Mouse (Mus musculus): ENCODE results near the gene Olfr685. TPM values are rescaled to one million over a fixed set of nuclear protein-coding genes. Genes with fewer than 3 reads are reported as not detected.

The Olfr685 gene
- polyA plus RNA-seq (2016; fragmentation: Nextera tagmentation; extraction: Ambion mirVana), result not detected in 2 replicates

- no peak within 1 kb of the TSS for H3K4me3 ChIP-seq
- 86% methylated on average over 1 of the region's 1 CpGs for WGBS
- no peak for DNase-seq (ENCODE audit: extremely low spot score, low spot score)
- H3K27ac ChIP-seq, result no peak within 1 kb of the TSS
- H3K4me1 ChIP-seq, result no peaks in the 10 kb centered on the region
- H3K9me3 ChIP-seq, result no peaks in the 10 kb centered on the region
- no peaks in the 10 kb centered on the region for H3K36me3 ChIP-seq (replicated peaks)
- H3K27me3 ChIP-seq (ENCODE audit: poor library complexity, severe bottlenecking), result no peaks in the 10 kb centered on the region
These were observed at the start of gene Olfr685 for GRCm38 (mm10) chr7:105185912-105186311. Gene Olfr685 (minus strand): TSS chr7:105186012.

GRCm38 (mm10) chr7:105229386-105229785, 43.6 kb upstream of the Olfr685 start:
- no peaks in the 10 kb centered on the region for H3K36me3 ChIP-seq (replicated peaks)
- H3K27ac ChIP-seq, result no peak overlapping the region
- no peak for DNase-seq (ENCODE audit: extremely low spot score, low spot score)
- WGBS, result 75% methylated on average over 2 of the region's 2 CpGs
- H3K4me3 ChIP-seq, result no peak overlapping the region
- no peaks in the 10 kb centered on the region for H3K9me3 ChIP-seq
- H3K4me1 ChIP-seq, result no peaks in the 10 kb centered on the region
- H3K27me3 ChIP-seq (ENCODE audit: poor library complexity, severe bottlenecking), result no peaks in the 10 kb centered on the region

- no peaks in the 10 kb centered on the region for H3K36me3 ChIP-seq (replicated peaks)
- no peak for DNase-seq (ENCODE audit: extremely low spot score, low spot score)
- WGBS, result 97% methylated on average over 1 of the region's 1 CpGs
These were observed 42.3 kb upstream of the Olfr685 start for GRCm38 (mm10) chr7:105228138-105228537.

GRCm38 (mm10) chr7:105226703-105227102, 40.9 kb upstream of the Olfr685 start:
- no peaks in the 10 kb centered on the region for H3K27me3 ChIP-seq (ENCODE audit: poor library complexity, severe bottlenecking)
- H3K36me3 ChIP-seq (replicated peaks), result no peaks in the 10 kb centered on the region
- H3K4me3 ChIP-seq, result no peak overlapping the region
- H3K4me1 ChIP-seq, result no peaks in the 10 kb centered on the region
- no peak for DNase-seq (ENCODE audit: extremely low spot score, low spot score)
- H3K27ac ChIP-seq, result no peak overlapping the region
- H3K9me3 ChIP-seq, result no peaks in the 10 kb centered on the region

More at GRCm38 (mm10) chr7:105228138-105228537, 42.3 kb upstream of the Olfr685 start:
- no peak overlapping the region for H3K27ac ChIP-seq
- H3K27me3 ChIP-seq (ENCODE audit: poor library complexity, severe bottlenecking), result no peaks in the 10 kb centered on the region
- H3K4me1 ChIP-seq, result no peaks in the 10 kb centered on the region
- H3K9me3 ChIP-seq, result no peaks in the 10 kb centered on the region
- H3K4me3 ChIP-seq, result no peak overlapping the region

GRCm38 (mm10) chr7:105226072-105226471, 40.3 kb upstream of the Olfr685 start:
- no peaks in the 10 kb centered on the region for H3K9me3 ChIP-seq
- DNase-seq (ENCODE audit: extremely low spot score, low spot score), result no peak

GRCm38 (mm10) chr7:105218281-105218680, 32.5 kb upstream of the Olfr685 start:
- Histone ChIP-seq H3K27me3 (ENCODE audit: poor library complexity, severe bottlenecking) (no peaks in the 10 kb centered on the region), H3K36me3 (replicated peaks) (no peaks in the 10 kb centered on the region), H3K9me3 (no peaks in the 10 kb centered on the region), H3K4me1 (no peaks in the 10 kb centered on the region), H3K27ac (no peak overlapping the region), H3K4me3 (no peak overlapping the region)
- no peak for DNase-seq (ENCODE audit: extremely low spot score, low spot score)
- WGBS, result 66% methylated on average over 4 of the region's 4 CpGs

More at GRCm38 (mm10) chr7:105226072-105226471, 40.3 kb upstream of the Olfr685 start:
- Histone ChIP-seq H3K27ac (no peak overlapping the region), H3K27me3 (ENCODE audit: poor library complexity, severe bottlenecking) (no peaks in the 10 kb centered on the region), H3K36me3 (replicated peaks) (no peaks in the 10 kb centered on the region), H3K4me1 (no peaks in the 10 kb centered on the region), H3K4me3 (no peak overlapping the region)

GRCm38 (mm10) chr7:105214761-105215160, 28.9 kb upstream of the Olfr685 start:
- 82% methylated on average over 1 of the region's 1 CpGs for WGBS
- Histone ChIP-seq H3K27me3 (ENCODE audit: poor library complexity, severe bottlenecking) (no peaks in the 10 kb centered on the region), H3K27ac (no peak overlapping the region), H3K4me1 (no peaks in the 10 kb centered on the region), H3K36me3 (replicated peaks) (no peaks in the 10 kb centered on the region), H3K9me3 (no peaks in the 10 kb centered on the region), H3K4me3 (no peak overlapping the region)
- no peak for DNase-seq (ENCODE audit: extremely low spot score, low spot score)

- H3K27me3 ChIP-seq (ENCODE audit: poor library complexity, severe bottlenecking), result no peaks in the 10 kb centered on the region
- H3K27ac ChIP-seq, result no peak within 1 kb of the TSS
- H3K4me1 ChIP-seq, result no peaks in the 10 kb centered on the region
- no peaks in the 10 kb centered on the region for H3K36me3 ChIP-seq (replicated peaks)
- no peaks in the 10 kb centered on the region for H3K9me3 ChIP-seq
- DNase-seq (ENCODE audit: extremely low spot score, low spot score), result no peak
- H3K4me3 ChIP-seq, result no peak within 1 kb of the TSS
These were observed 21.6 kb upstream of the Olfr685 start, which contains the start of gene Olfr686 for GRCm38 (mm10) chr7:105207385-105207784. Gene Olfr686 (minus strand): TSS chr7:105207485.

GRCm38 (mm10) chr7:105170773-105171172, 15.0 kb downstream of the Olfr685 start:
- Histone ChIP-seq H3K36me3 (replicated peaks) (no peaks in the 10 kb centered on the region), H3K4me3 (no peak overlapping the region), H3K4me1 (no peaks in the 10 kb centered on the region), H3K27me3 (ENCODE audit: poor library complexity, severe bottlenecking) (no peaks in the 10 kb centered on the region), H3K27ac (no peak overlapping the region), H3K9me3 (no peaks in the 10 kb centered on the region)
- DNase-seq (ENCODE audit: extremely low spot score, low spot score), result no peak
- 65% methylated on average over 4 of the region's 4 CpGs for WGBS

- 76% methylated on average over 1 of the region's 1 CpGs for WGBS
These were observed 22.3 kb downstream of the Olfr685 start, which contains the start of gene Olfr684 for GRCm38 (mm10) chr7:105163553-105163952. Gene Olfr684 (minus strand): TSS chr7:105163653.

GRCm38 (mm10) chr7:105146912-105147311, 38.9 kb downstream of the Olfr685 start, which contains the start of gene Olfr683:
Gene Olfr683 (minus strand): TSS chr7:105147012.
- DNase-seq (ENCODE audit: extremely low spot score, low spot score), result no peak
- Histone ChIP-seq H3K36me3 (replicated peaks) (no peaks in the 10 kb centered on the region), H3K27me3 (ENCODE audit: poor library complexity, severe bottlenecking) (no peaks in the 10 kb centered on the region), H3K4me3 (no peak within 1 kb of the TSS), H3K27ac (no peak within 1 kb of the TSS), H3K4me1 (no peaks in the 10 kb centered on the region), H3K9me3 (no peaks in the 10 kb centered on the region)
- 81% methylated on average over 1 of the region's 1 CpGs for WGBS

More at GRCm38 (mm10) chr7:105163553-105163952, 22.3 kb downstream of the Olfr685 start, which contains the start of gene Olfr684:
- Histone ChIP-seq H3K36me3 (replicated peaks) (no peaks in the 10 kb centered on the region), H3K27ac (no peak within 1 kb of the TSS), H3K9me3 (no peaks in the 10 kb centered on the region), H3K4me3 (no peak within 1 kb of the TSS), H3K4me1 (no peaks in the 10 kb centered on the region), H3K27me3 (ENCODE audit: poor library complexity, severe bottlenecking) (no peaks in the 10 kb centered on the region)
- no peak for DNase-seq (ENCODE audit: extremely low spot score, low spot score)

GRCm38 (mm10) chr7:105141275-105141674, 44.5 kb downstream of the Olfr685 start:
- no peaks in the 10 kb centered on the region for H3K36me3 ChIP-seq (replicated peaks)
- H3K27me3 ChIP-seq (ENCODE audit: poor library complexity, severe bottlenecking), result no peaks in the 10 kb centered on the region
- no peak overlapping the region for H3K27ac ChIP-seq
- H3K4me1 ChIP-seq, result no peaks in the 10 kb centered on the region
- no peak for DNase-seq (ENCODE audit: extremely low spot score, low spot score)
- H3K4me3 ChIP-seq, result no peak overlapping the region
- WGBS, result 82% methylated on average over 2 of the region's 2 CpGs
- no peaks in the 10 kb centered on the region for H3K9me3 ChIP-seq

Measured in forebrain, embryonic 10.5 days (tissue).